Mouse (Mus musculus): ENCODE data around the gene Rbfox2. TPM values are rescaled to one million over a fixed set of nuclear protein-coding genes. Genes with fewer than 3 reads are reported as not detected.

Rbfox2 gene
- polyA plus RNA-seq, 1 experiment = 18.4 TPM

GRCm38 (mm10) chr15:77332272-77332991, 25.6 kb upstream of the Rbfox2 start:
- DNase-seq (ENCODE audit: low read depth, low spot score) = no peak
- WGBS = 73% methylated on average over 7 of the region's 7 CpGs

GRCm38 (mm10) chr15:77331444-77331843, 24.6 kb upstream of the Rbfox2 start:
- DNase-seq (ENCODE audit: low read depth, low spot score) = no peak
- WGBS = 92% methylated on average over 4 of the region's 4 CpGs

- DNase-seq (ENCODE audit: low read depth, low spot score) = no peak
- WGBS = 50% methylated on average over 12 of the region's 12 CpGs
These were observed 22.9 kb upstream of the Rbfox2 start for GRCm38 (mm10) chr15:77329681-77330180.

- no peak for DNase-seq (ENCODE audit: low read depth, low spot score)
- WGBS = 71% methylated on average over 4 of the region's 4 CpGs
These were observed 19.6 kb upstream of the Rbfox2 start for GRCm38 (mm10) chr15:77326361-77326760.

- no peak for DNase-seq (ENCODE audit: low read depth, low spot score)
- 89% methylated on average over 11 of the region's 11 CpGs for WGBS
These were observed 17.6 kb upstream of the Rbfox2 start for GRCm38 (mm10) chr15:77324426-77324825.

- WGBS = 79% methylated on average over 10 of the region's 10 CpGs
- DNase-seq (ENCODE audit: low read depth, low spot score) = no peak
These were observed 16.4 kb upstream of the Rbfox2 start for GRCm38 (mm10) chr15:77323226-77323625.

DNA sequence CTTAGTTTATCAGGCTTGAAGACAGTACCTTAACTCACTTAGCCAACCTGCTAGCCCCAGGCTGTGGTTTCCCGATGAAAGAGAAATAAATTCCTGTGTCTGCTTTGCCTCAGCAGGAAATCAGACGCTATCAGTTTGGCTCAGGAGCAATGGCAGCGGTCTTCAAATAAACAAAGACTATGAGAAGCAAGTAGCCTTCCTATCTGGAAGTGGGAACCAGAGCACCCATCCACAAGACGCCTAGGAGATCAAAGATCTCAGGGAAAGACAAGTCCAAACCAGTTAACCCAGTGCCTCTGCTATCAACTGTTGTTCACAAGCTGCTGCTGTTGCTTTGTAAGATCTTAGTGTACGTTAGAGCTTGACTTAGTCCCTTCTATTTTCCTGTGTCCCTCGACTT, 6.9 kb upstream of the Rbfox2 start:
- DNase-seq (ENCODE audit: low read depth, low spot score) = no peak
- WGBS = 49% methylated on average over 6 of the region's 6 CpGs

DNA sequence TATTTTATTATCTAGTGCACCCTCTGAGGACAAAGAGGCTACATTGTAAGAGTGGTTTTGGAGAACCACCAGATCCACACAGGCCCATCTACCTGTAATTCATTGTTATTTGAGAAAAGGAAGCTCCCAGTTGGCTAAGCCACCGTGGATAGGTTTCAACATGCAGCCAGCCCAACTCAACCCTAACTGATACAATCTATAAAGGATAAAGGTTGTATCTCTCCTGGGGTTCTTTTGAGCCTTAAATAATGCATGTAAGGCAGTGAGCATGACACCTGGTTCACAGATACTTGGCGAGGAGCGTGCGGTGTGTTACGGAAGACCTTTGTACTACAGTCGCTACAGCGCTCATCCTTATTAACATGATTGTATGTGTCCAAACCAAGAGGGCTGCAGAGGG, 6.0 kb upstream of the Rbfox2 start:
- no peak for DNase-seq (ENCODE audit: low read depth, low spot score)
- WGBS = 94% methylated on average over 7 of the region's 7 CpGs

DNA sequence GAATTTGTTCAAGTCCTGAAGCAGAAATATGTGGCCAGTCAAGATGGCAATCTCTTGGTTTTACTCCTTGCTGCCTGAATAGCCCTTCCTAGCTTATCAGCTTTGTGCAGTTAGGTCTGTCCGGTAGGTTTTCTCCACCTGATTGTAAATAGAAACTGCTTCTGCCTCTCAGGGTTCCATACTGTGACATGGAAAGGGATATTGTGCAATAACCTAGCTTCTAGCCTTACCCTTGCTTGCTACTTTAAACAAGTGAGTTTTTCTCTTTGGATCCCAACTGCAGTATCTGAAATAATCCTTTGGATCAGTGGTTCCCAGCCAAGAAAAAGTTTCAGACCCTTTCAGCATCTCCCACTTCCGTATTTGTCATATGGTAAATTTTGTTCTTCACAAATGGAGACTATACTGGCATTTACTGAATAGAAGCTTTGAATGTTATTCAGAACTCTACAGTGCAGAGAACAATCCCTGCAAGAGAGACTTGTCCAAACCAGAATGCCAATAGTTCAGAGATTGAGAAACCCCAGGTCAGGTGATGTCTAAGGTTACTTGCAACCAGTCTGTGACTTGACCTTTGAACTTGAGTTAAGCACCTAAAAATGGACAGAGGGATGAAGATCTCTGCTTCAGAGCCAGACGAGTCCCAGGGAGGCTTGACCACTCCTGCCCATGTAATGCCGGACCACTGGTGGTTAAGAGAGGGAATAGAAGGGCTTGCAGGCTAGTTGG, 1.1 kb upstream of the Rbfox2 start:
- 78% methylated on average over 4 of the region's 4 CpGs for WGBS
- DNase-seq (ENCODE audit: low read depth, low spot score) = no peak

DNA sequence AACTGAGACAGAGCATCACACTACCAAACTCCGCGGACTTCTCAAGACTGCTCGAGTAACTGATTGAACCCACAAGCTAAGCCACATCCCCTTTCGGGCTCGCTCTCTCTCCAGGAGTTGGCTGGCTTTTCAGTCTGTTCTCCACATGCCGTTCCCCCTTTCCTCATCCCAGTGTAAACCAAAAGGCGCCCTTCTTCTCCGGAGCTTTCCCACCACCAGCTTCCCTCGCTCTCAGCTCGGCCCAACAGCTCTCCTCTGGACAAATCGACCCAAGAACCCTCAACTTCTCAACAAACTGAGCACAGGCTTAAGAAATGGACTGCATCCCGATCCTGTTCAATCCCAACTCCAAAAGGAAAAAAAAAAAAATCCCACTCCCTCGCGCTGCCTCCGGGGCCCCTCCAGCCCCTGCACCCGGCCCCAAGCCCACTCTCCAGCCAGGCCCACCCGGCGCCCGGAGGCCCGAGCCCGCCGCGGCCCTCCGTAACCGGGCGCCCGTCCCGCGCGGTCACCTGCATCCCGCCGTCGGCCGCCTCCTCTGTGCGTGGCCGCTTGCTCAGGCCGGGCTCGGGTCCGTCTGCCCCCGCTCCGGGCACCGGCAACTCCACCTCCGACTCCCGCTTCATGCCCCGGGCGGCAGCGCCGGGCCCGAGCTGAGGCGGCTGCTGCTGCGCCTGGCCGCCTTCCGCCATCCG, 805 bp downstream of the Rbfox2 start:
- WGBS = 1% methylated on average over 53 of the region's 54 CpGs
- no peak for DNase-seq (ENCODE audit: low read depth, low spot score)

GRCm38 (mm10) chr15:77304960-77305359, 1.8 kb downstream of the Rbfox2 start:
- DNase-seq (ENCODE audit: low read depth, low spot score) = no peak
- 8% methylated on average over 3 of the region's 3 CpGs for WGBS

GRCm38 (mm10) chr15:77301122-77301521, 5.7 kb downstream of the Rbfox2 start:
- no peak for DNase-seq (ENCODE audit: low read depth, low spot score)
- 89% methylated on average over 6 of the region's 6 CpGs for WGBS

DNA sequence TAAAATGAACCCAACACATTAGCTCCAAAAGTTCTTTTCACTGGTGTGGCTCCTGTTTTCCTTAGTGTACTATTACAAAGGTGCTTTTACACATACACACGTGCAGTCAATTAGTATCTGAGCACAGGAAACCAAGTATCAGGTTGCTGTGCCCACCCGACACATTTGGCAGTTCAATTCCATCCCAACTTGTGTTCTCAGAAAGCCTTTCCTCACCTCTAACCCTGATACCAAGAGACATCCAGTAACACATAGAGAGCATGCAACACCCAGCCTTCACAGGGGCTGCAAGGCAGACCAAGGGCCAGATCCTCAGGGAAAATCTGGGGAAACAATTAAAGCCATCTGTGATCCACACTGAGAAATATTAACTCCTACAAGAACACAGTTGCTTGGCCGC, 8.2 kb downstream of the Rbfox2 start:
- no peak for DNase-seq (ENCODE audit: low read depth, low spot score)
- WGBS = 88% methylated on average over 3 of the region's 3 CpGs

GRCm38 (mm10) chr15:77296635-77297034, 10.2 kb downstream of the Rbfox2 start:
- 75% methylated on average over 2 of the region's 2 CpGs for WGBS
- DNase-seq (ENCODE audit: low read depth, low spot score) = no peak

GRCm38 (mm10) chr15:77293493-77293892, 13.3 kb downstream of the Rbfox2 start:
- WGBS = 83% methylated on average over 3 of the region's 3 CpGs
- no peak for DNase-seq (ENCODE audit: low read depth, low spot score)

- WGBS = 70% methylated on average over 6 of the region's 6 CpGs
- no peak for DNase-seq (ENCODE audit: low read depth, low spot score)
These were observed 14.4 kb downstream of the Rbfox2 start for GRCm38 (mm10) chr15:77292381-77292780.

DNA sequence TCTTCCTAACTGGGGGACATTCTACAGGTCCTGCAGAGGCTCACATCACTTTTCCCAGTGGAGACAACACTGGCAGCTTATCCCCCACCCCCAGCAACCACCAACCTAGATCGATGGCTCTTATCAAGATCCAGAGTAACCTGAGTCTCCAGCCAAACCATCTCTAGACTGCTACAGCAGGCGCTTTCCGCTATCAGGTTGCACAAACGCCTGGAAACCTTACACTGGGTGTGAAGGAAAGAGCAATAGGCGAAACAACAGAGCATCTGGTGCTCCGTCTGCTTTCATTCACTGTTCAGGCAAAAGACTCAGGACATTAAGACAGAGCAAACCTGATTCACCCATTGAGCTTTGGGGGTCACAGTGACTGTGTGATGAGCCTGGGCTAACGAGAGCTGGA, 15.3 kb downstream of the Rbfox2 start:
- WGBS = 76% methylated on average over 7 of the region's 7 CpGs
- no peak for DNase-seq (ENCODE audit: low read depth, low spot score)

DNA sequence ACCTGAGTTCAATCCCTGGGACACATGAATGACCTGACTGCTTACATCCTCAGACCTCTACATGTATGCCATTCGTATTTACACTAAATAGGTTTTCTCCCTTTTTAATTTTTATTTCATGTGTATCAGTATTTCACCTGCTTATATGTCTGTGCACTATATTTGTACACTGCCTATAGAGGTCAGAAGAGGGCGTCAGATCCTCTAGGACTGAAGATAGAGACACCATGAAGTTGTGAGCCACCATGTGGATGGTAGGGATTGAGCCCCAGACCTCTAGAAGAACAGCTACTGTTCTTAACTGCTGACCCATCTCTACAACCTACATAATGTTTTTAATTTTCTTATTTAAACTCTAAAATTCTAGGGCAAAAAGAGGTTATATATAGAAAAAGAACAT, 16.5 kb downstream of the Rbfox2 start:
- 71% methylated on average over 2 of the region's 2 CpGs for WGBS
- DNase-seq (ENCODE audit: low read depth, low spot score) = no peak

DNA sequence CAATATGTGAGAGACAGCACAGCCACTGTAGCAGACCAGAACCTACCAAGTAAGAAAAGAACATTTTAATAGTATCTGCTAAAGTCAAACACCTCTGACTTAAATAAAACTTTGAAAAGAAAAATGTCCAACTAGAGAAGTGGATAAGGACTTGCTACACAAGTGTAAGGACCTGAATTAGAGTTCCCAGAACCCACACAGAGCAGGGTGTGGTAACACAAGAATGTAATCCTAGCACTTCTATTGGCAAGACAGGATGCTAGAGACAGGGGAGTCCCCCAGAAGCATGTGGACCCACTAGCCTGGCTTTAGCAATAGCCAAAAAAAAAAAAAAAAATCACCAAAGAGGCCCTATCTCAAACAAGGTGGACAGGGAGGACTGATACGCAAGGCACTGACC, 26.7 kb downstream of the Rbfox2 start:
- DNase-seq (ENCODE audit: low read depth, low spot score) = no peak
- 94% methylated on average over 1 of the region's 1 CpGs for WGBS

DNA sequence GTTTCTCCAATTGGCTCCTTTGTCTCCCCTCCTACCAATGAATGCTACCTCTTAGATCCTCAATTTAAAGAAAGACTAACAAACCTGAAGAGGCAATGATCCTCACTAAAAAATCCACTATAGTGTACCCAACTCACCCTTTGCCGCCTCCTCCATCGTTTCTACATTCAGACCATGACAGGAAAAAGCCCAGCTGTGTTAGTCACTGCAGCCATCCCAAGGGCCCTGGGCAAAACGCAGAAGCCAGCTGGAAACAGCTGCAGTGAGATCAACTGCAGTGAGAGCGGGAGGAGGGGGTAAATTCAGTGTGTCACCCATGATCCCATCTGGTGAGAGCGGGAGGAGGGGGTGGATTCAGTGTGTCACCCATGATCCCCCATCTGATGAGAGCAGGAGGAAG, 28.0 kb downstream of the Rbfox2 start:
- WGBS = 75% methylated on average over 5 of the region's 5 CpGs
- DNase-seq (ENCODE audit: low read depth, low spot score) = no peak

All from large intestine, adult 2 months (tissue).